Mouse (Mus musculus) midbrain, embryonic 10.5 days (tissue): ENCODE results near the gene Cmc1. TPM values are rescaled to one million over a fixed set of nuclear protein-coding genes. Genes with fewer than 3 reads are reported as not detected.

ENCODE experiments used
- DNase-seq: peaks from one replicate; pipeline ENCODE4 v3.0.0-alpha.2; 2017; ENCODE audit warnings: low spot score
- H3K27ac ChIP-seq: fragments of 300-500 bp; sonication (generic); replicated peaks from 2 replicates; pipeline ENCODE4 v1.5.1; 2016; ENCODE audit warnings: mild to moderate bottlenecking
- H3K27me3 ChIP-seq: fragments of 300-500 bp; sonication (generic); 2 replicates; pipeline ENCODE4 v1.6.1; 2016; ENCODE audit warnings: low read depth, mild to moderate bottlenecking; ENCODE audit not compliant: poor library complexity, severe bottlenecking
- H3K36me3 ChIP-seq: fragments of 300-500 bp; sonication (generic); 2 replicates; pipeline ENCODE4 v1.6.1; 2016; ENCODE audit warnings: mild to moderate bottlenecking, moderate library complexity
- H3K4me1 ChIP-seq: fragments of 300-500 bp; sonication (generic); 2 replicates; pipeline ENCODE4 v1.6.1; 2016
- H3K4me3 ChIP-seq: fragments of 300-500 bp; sonication (generic); 2 replicates; pipeline ENCODE4 v1.5.1; 2016; ENCODE audit warnings: mild to moderate bottlenecking, moderate library complexity
- H3K9me3 ChIP-seq: fragments of 300-500 bp; sonication (generic); replicated peaks from 2 replicates; pipeline ENCODE4 v1.6.1; 2016; ENCODE audit warnings: mild to moderate bottlenecking
- WGBS: fragments of 180-500 bp; shearing (Covaris S2); methylation state at CpG from one replicate; pipeline ENCODE4 v1.1.7; 2016; 5-methylcytosine and 5-hydroxymethylcytosine counted together
- polyA plus RNA-seq: library from polyadenylated mRNA; unstranded; fragments of >200 nt; fragmentation: Nextera tagmentation; extraction: Ambion mirVana; gene quantifications from 2 replicates; pipeline ENCODE4 v1.2.1, GENCODE M21; 2016

The Cmc1 gene
- polyA plus RNA-seq = 30.7 and 35.0 TPM in 2 replicates

DNA sequence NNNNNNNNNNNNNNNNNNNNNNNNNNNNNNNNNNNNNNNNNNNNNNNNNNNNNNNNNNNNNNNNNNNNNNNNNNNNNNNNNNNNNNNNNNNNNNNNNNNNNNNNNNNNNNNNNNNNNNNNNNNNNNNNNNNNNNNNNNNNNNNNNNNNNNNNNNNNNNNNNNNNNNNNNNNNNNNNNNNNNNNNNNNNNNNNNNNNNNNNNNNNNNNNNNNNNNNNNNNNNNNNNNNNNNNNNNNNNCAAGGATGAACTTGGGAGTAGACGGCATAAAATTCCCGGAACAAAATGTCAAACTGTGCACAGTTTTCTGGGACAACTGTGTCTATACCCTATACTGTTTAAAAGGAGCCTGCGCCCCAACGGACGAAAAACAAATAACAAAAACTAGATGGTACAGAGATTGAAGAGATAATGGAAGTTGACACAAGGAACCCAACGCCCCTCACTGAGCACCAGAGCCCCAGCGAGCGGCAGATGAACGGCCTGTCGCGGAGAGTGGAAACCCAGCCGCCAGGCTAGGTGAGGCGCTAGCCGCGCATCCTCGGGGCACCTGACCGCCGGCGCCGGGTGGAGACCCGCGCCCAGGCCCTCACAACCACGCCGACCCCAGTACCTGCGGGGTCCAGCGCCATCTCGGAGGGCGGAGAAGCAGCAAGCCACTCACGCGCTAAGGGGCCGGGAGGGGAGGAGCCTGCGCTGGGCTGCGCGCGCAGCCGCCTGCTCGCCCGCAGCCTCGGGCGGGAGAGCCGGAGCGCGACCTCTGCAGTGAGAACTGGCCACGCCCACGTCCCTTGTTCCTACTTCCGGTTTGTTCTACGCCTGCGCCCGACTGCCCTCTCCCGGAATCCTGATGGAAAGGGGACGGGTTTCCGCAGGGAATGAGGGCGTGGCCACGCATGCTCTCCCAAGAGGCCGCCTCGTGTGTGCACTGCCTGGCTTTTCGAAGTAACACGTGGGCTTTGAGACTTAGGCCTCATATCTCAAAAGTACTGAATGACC is at the start of gene Cmc1:
TSS of gene Cmc1 (minus strand) at position 771 of the 996 bp plus-strand sequence.
- 4% methylated on average over 58 of the region's 58 CpGs for WGBS
- peak within 1 kb of the TSS; percentile 92 for H3K27ac ChIP-seq
- peak; percentile 98 for DNase-seq
- peaks cover 6% of the 10 kb centered on the region for H3K36me3 ChIP-seq
- H3K27me3 ChIP-seq = peaks cover 13% of the 10 kb centered on the region
- peaks cover 18% of the 10 kb centered on the region for H3K4me1 ChIP-seq
- H3K4me3 ChIP-seq = peak within 1 kb of the TSS; percentile 71
- no peaks in the 10 kb centered on the region for H3K9me3 ChIP-seq

- Histone ChIP-seq H3K4me3 (no peak overlapping the region), H3K36me3 (no peaks in the 10 kb centered on the region), H3K27ac (no peak overlapping the region), H3K4me1 (no peaks in the 10 kb centered on the region), H3K9me3 (no peaks in the 10 kb centered on the region), H3K27me3 (no peaks in the 10 kb centered on the region)
- no peak for DNase-seq
- 94% methylated on average over 1 of the region's 1 CpGs for WGBS
Observed at GRCm38 (mm10) chr9:118198557-118198956, 48.6 kb upstream of the Cmc1 start.

DNA sequence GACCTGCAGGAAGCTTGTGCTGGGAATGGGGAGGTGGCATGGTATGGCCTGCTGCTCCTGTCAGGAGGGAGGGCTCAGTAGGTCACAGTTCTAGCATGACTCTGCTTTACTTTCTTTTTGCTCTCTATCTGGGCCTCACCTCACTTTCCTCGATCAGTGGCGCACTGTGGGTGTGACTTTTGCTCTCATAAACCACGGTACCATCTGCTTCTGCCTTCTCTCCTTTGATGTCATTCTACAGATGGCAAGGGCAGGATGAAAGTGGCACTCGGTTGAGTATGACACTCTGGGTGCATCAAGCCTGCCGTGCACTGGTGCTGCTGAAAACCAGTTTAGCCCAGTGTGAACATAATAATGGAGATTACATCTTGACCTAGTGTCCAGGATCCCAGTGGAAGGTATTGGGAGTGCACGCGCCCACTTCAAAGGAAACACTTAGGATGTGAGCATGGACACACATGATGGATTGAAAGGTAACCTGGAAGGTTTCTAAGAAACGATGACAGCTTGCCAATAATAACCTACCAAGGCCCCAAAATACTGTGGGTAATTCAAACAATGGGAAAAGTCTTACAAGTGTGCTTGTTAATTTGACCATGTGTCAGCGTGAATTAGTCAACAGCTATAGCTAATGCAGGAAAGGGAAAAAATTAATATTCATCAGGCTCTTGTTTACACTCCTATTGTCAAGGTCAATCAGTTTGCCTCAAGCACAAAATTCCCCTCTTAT is 46.8 kb upstream of the Cmc1 start:
- Histone ChIP-seq H3K4me1 (no peaks in the 10 kb centered on the region), H3K27me3 (no peaks in the 10 kb centered on the region), H3K4me3 (no peak overlapping the region), H3K9me3 (no peaks in the 10 kb centered on the region), H3K36me3 (no peaks in the 10 kb centered on the region), H3K27ac (no peak overlapping the region)
- WGBS = 88% methylated on average over 9 of the region's 9 CpGs
- DNase-seq = no peak

- H3K27me3 ChIP-seq = no peaks in the 10 kb centered on the region
- DNase-seq = no peak
- H3K27ac ChIP-seq = no peak overlapping the region
- H3K36me3 ChIP-seq = no peaks in the 10 kb centered on the region
- H3K4me1 ChIP-seq = no peaks in the 10 kb centered on the region
- 84% methylated on average over 1 of the region's 1 CpGs for WGBS
- no peaks in the 10 kb centered on the region for H3K9me3 ChIP-seq
- no peak overlapping the region for H3K4me3 ChIP-seq
Observed at GRCm38 (mm10) chr9:118193263-118193662, 43.3 kb upstream of the Cmc1 start.

- no peaks in the 10 kb centered on the region for H3K4me1 ChIP-seq
- H3K36me3 ChIP-seq = no peaks in the 10 kb centered on the region
- no peaks in the 10 kb centered on the region for H3K27me3 ChIP-seq
- H3K27ac ChIP-seq = no peak overlapping the region
- no peak overlapping the region for H3K4me3 ChIP-seq
- no peak for DNase-seq
- H3K9me3 ChIP-seq = no peaks in the 10 kb centered on the region
- 82% methylated on average over 10 of the region's 10 CpGs for WGBS
Observed at GRCm38 (mm10) chr9:118191276-118191675, 41.3 kb upstream of the Cmc1 start.

DNA sequence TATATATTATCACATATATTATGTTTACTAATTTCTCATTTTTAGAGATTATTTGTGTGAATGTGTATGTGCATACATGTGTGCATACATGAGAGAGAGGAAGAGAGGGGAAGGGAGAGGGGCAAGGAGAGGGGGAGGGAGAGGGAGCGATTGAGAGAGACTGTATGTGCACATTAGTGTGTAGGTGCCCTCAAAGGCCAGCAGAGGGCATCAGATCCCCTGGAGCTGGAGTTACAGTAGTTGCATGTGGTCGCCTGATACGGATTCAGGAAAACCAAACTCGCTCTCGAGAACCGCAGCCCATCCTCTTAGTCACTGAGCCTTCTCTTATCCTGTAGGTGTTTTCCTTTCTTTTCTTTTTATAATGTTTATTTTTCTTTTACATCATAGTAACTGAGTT is 38.4 kb upstream of the Cmc1 start:
- H3K27ac ChIP-seq = no peak overlapping the region
- H3K27me3 ChIP-seq = no peaks in the 10 kb centered on the region
- H3K9me3 ChIP-seq = no peaks in the 10 kb centered on the region
- no peaks in the 10 kb centered on the region for H3K36me3 ChIP-seq
- H3K4me1 ChIP-seq = no peaks in the 10 kb centered on the region
- DNase-seq = no peak
- no peak overlapping the region for H3K4me3 ChIP-seq
- 89% methylated on average over 6 of the region's 6 CpGs for WGBS

DNA sequence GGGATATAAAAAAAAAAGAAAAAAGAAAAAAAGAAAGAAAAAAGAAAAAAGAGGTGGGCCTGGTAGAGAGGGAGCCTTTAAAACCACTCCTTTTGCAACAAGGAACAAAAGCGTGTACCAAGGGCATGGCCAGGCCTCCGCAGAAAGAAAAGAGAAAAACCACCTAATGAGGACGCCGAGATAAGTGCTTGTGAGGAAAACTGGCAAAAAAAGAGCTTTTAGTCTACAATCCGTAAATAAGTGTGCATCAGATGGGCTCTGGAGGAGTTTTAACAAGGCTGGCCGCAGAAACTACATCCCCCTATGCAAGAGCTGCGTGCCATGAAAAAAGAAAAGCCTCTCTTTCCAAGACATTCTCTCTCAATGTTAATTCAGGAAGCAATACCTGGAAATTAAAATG is 37.4 kb upstream of the Cmc1 start:
- Histone ChIP-seq H3K4me1 (no peaks in the 10 kb centered on the region), H3K4me3 (no peak overlapping the region), H3K9me3 (no peaks in the 10 kb centered on the region), H3K27ac (no peak overlapping the region), H3K36me3 (no peaks in the 10 kb centered on the region), H3K27me3 (no peaks in the 10 kb centered on the region)
- no peak for DNase-seq
- WGBS = 83% methylated on average over 7 of the region's 7 CpGs

DNA sequence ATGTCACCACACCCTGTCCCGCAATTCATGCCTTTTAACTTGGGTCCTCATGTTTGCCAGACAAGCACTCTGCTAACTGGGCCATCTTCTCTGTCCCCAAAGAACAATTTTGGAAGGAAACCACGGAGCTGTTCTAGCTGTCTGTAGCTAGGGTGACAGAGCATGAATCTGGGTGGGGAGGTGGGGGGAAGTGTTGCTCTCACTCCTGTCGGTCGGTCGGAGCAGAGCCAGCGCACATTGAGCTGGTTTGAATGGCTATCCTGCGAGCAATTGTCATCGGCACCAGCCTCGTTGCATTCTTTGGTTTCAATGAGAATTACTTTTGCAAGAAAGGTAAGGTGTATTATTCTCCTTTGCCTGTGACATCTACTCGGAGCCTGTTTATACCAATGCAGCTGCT is 36.8 kb upstream of the Cmc1 start:
- Histone ChIP-seq H3K4me1 (no peaks in the 10 kb centered on the region), H3K36me3 (no peaks in the 10 kb centered on the region), H3K9me3 (no peaks in the 10 kb centered on the region), H3K27ac (no peak overlapping the region), H3K27me3 (no peaks in the 10 kb centered on the region), H3K4me3 (no peak overlapping the region)
- DNase-seq = no peak
- 78% methylated on average over 10 of the region's 10 CpGs for WGBS

DNA sequence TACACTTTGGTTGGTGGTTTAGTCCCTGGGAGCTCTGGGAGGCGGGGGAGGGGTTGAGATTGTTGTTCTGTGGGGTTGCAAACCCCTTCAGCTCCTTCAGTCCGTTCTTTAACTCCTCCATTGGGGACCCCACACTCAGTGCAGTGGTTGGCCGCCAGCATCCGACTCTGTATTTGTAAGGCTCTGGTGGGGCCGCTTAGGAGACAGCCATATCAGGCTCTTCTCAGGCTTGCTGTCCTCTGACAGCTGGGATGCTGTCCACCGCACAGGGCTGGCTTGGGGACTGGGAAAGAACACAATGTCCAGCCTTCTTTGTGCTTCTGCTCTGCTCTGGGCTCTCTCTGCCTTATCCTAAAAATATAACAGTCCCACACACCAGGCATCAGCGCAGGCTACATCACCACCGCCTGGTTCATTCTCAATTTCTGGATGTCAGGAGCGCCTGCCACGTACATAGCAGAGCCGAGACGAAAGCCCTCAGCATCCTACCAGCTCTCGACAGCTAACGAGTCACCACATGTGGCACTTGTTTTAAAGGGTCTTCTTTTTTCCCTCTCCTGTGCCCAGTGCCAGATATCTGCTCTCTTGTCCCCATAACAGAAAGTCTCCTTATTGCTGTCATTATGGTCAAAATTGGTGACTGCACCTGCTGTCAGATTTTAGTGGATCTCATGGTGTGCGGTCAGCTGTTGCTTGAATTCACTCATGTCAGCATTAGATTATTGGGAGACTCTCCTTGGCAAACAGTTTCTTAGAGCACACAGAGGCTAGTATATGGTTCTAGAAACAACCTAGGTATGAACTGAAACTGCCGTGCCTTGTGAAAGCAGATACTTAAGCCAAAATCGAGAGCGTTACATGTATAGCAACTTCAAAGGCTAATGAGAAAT is 29.4 kb upstream of the Cmc1 start:
- no peaks in the 10 kb centered on the region for H3K9me3 ChIP-seq
- no peaks in the 10 kb centered on the region for H3K36me3 ChIP-seq
- no peak overlapping the region for H3K27ac ChIP-seq
- no peaks in the 10 kb centered on the region for H3K27me3 ChIP-seq
- 89% methylated on average over 18 of the region's 18 CpGs for WGBS
- no peaks in the 10 kb centered on the region for H3K4me1 ChIP-seq
- no peak for DNase-seq
- H3K4me3 ChIP-seq = no peak overlapping the region

DNA sequence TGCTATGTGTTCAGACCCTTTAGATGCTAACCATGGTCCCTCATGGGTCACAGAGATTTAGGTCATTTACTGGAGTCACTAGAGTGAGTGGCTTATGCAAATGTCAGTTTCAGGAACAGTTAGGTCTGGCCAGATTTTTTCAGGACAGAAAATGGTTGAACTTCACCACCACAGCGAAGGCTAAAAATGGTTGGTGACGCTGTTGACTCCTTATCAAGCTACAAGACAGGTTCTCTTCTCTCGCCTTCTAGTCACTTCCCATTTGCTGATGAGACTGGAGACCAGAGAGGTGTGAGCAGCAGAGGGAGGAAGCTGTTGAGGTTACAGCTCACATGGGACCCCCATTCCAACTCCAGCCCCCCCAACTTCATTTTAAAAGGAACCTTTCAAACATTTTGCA is 26.7 kb upstream of the Cmc1 start:
- 88% methylated on average over 3 of the region's 3 CpGs for WGBS
- no peaks in the 10 kb centered on the region for H3K27me3 ChIP-seq

DNA sequence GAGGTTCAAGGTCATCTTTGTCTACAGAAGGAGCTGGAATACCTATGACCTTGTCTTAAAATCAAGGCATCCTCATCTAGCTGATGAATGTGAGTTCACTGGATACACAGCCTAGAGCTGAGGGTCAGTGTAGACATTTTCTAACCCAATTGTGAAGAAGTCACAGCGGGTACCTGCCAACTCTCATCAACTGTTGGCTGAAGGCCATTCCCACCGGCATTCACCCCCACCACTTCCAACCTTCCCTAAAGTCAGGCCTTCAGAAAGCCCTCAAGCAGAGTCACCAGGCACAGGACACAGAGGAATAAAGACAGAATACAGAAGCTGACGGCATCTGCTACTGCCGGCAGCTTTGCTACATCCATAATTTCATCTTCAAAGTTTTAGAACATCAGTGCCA is 25.4 kb upstream of the Cmc1 start:
- 91% methylated on average over 4 of the region's 4 CpGs for WGBS
- no peak for DNase-seq

More for the DNA sequence above, 26.7 kb upstream of the Cmc1 start:
- Histone ChIP-seq H3K4me3 (no peak overlapping the region), H3K4me1 (no peaks in the 10 kb centered on the region), H3K36me3 (no peaks in the 10 kb centered on the region), H3K27ac (no peak overlapping the region), H3K9me3 (0 out of 2 replicates have a peak, but pooled peaks cover 10% of the 10 kb centered on the region)
- DNase-seq = no peak

DNA sequence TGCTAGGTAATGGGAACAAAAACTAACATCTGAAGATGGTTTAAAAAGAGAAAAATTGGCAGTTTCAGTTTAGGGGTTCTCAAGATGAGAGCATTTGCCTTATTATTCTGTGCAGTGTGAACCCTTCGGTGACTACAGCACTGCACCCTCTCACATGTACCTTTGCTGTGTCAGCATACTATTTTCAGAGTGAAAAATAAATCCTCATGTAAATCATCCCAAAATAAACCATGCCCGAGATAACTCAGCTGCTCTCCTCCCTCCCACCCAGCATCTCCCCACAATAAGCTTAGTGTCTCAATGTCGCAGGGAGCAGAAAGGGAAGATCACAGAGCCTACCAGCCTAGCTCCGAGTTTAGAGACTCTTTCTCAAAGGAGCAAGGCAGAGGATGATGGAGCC is 23.1 kb upstream of the Cmc1 start:
- no peaks in the 10 kb centered on the region for H3K36me3 ChIP-seq
- WGBS = 85% methylated on average over 4 of the region's 4 CpGs
- no peak overlapping the region for H3K4me3 ChIP-seq
- no peak for DNase-seq
- no peak overlapping the region for H3K27ac ChIP-seq
- H3K4me1 ChIP-seq = no peaks in the 10 kb centered on the region
- peaks cover 10% of the 10 kb centered on the region; the same call in 1 of the 2 replicates for H3K9me3 ChIP-seq
- H3K27me3 ChIP-seq = no peaks in the 10 kb centered on the region

More for the DNA sequence above, 25.4 kb upstream of the Cmc1 start:
- H3K27me3 ChIP-seq = no peaks in the 10 kb centered on the region
- H3K4me1 ChIP-seq = no peaks in the 10 kb centered on the region
- H3K9me3 ChIP-seq = peaks cover 10% of the 10 kb centered on the region; the same call in 1 of the 2 replicates
- no peak overlapping the region for H3K4me3 ChIP-seq
- H3K36me3 ChIP-seq = no peaks in the 10 kb centered on the region
- no peak overlapping the region for H3K27ac ChIP-seq
